Mouse (Mus musculus) midbrain, embryonic 15.5 days (tissue): ENCODE results near the gene Tmem95. TPM values are rescaled to one million over a fixed set of nuclear protein-coding genes. Genes with fewer than 3 reads are reported as not detected.

Experiments
- ATAC-seq: fragments of 200-750 bp; cut with Nextera tagmentation; replicated peaks from 2 replicates; pipeline ENCODE4 v1.8.0; 2017; ENCODE audit warnings: moderate TSS enrichment
- H3K27ac ChIP-seq: fragments of 300-500 bp; sonication (generic); 2 replicates; pipeline ENCODE4 v1.5.1; 2015; ENCODE audit warnings: mild to moderate bottlenecking, inconsistent platforms
- H3K27me3 ChIP-seq: fragments of 300-500 bp; sonication (generic); replicated peaks from 2 replicates; pipeline ENCODE4 v1.6.1; 2015; ENCODE audit warnings: inconsistent platforms
- H3K36me3 ChIP-seq: fragments of 300-500 bp; sonication (generic); replicated peaks from 2 replicates; pipeline ENCODE4 v1.6.1; 2015; ENCODE audit warnings: inconsistent platforms
- H3K4me1 ChIP-seq: fragments of 300-500 bp; sonication (generic); 2 replicates; pipeline ENCODE4 v1.6.1; 2015; ENCODE audit warnings: inconsistent platforms
- H3K4me2 ChIP-seq: fragments of 300-500 bp; sonication (generic); 2 replicates; pipeline ENCODE4 v1.6.1; 2015; ENCODE audit warnings: inconsistent platforms, mild to moderate bottlenecking, moderate library complexity
- H3K4me3 ChIP-seq: fragments of 300-500 bp; sonication (generic); 2 replicates; pipeline ENCODE4 v1.5.1; 2015; ENCODE audit warnings: mild to moderate bottlenecking, inconsistent platforms
- H3K9ac ChIP-seq: fragments of 300-500 bp; sonication (generic); 2 replicates; pipeline ENCODE4 v1.6.1; 2015; ENCODE audit warnings: mild to moderate bottlenecking, inconsistent platforms
- H3K9me3 ChIP-seq: fragments of 300-500 bp; sonication (generic); 2 replicates; pipeline ENCODE4 v1.6.1; 2016; ENCODE audit warnings: inconsistent platforms
- WGBS: fragments of 180-500 bp; shearing (Covaris S2); methylation state at CpG from one replicate; pipeline ENCODE4 v1.1.7; 2015; ENCODE audit warnings: mixed read lengths; 5-methylcytosine and 5-hydroxymethylcytosine counted together
- polyA plus RNA-seq: library from polyadenylated mRNA; unstranded; fragments of >200 nt; fragmentation: Nextera tagmentation; extraction: Ambion mirVana; gene quantifications from 2 replicates; pipeline ENCODE4 v1.2.1, GENCODE M21; 2015

The Tmem95 gene
- polyA plus RNA-seq, 1 experiment from 2014 or later: not detected

GRCm38 (mm10) chr11:69908645-69909044, 30.8 kb upstream of the Tmem95 start:
- H3K4me2 ChIP-seq: no peak overlapping the region
- peaks cover 7% of the 10 kb centered on the region for H3K4me1 ChIP-seq
- H3K27me3 ChIP-seq: no peaks in the 10 kb centered on the region
- H3K36me3 ChIP-seq: peaks cover 85% of the 10 kb centered on the region
- no peak for ATAC-seq
- no peak overlapping the region for H3K9ac ChIP-seq
- 96% methylated on average over 11 of the region's 11 CpGs for WGBS
- H3K4me3 ChIP-seq: no peak overlapping the region
- no peaks in the 10 kb centered on the region for H3K9me3 ChIP-seq
- H3K27ac ChIP-seq: no peak overlapping the region

GRCm38 (mm10) chr11:69904311-69904710, 26.5 kb upstream of the Tmem95 start:
- H3K36me3 ChIP-seq: peaks cover 51% of the 10 kb centered on the region
- H3K4me3 ChIP-seq: no peak overlapping the region
- no peak overlapping the region for H3K27ac ChIP-seq
- ATAC-seq: no peak
- H3K27me3 ChIP-seq: no peaks in the 10 kb centered on the region
- WGBS: 98% methylated on average over 9 of the region's 9 CpGs
- no peak overlapping the region for H3K4me2 ChIP-seq
- no peak overlapping the region for H3K9ac ChIP-seq
- peaks cover 22% of the 10 kb centered on the region for H3K4me1 ChIP-seq
- H3K9me3 ChIP-seq: no peaks in the 10 kb centered on the region

GRCm38 (mm10) chr11:69902972-69903371, 25.2 kb upstream of the Tmem95 start:
- Histone ChIP-seq H3K9ac (peak overlapping the region; percentile 84; the same call in 1 of the 2 replicates), H3K9me3 (no peaks in the 10 kb centered on the region), H3K4me2 (peak overlapping the region; percentile 86), H3K27me3 (no peaks in the 10 kb centered on the region), H3K4me1 (peaks cover 34% of the 10 kb centered on the region), H3K27ac (no peak overlapping the region), H3K4me3 (peak overlapping the region; percentile 92), H3K36me3 (peaks cover 37% of the 10 kb centered on the region)
- no peak for ATAC-seq
- 90% methylated on average over 13 of the region's 13 CpGs for WGBS

- peaks cover 27% of the 10 kb centered on the region for H3K36me3 ChIP-seq
- WGBS: under 1% methylated on average over 38 of the region's 39 CpGs
- peaks cover 34% of the 10 kb centered on the region for H3K4me1 ChIP-seq
- no peaks in the 10 kb centered on the region for H3K9me3 ChIP-seq
- H3K27ac ChIP-seq: peak overlapping the region; percentile 93
- H3K4me3 ChIP-seq: peak overlapping the region; percentile 92
- H3K27me3 ChIP-seq: no peaks in the 10 kb centered on the region
- no peak for ATAC-seq
- peak overlapping the region; percentile 84 for H3K9ac ChIP-seq
- peak overlapping the region; percentile 86 for H3K4me2 ChIP-seq
Measured at GRCm38 (mm10) chr11:69901993-69902392, 24.2 kb upstream of the Tmem95 start.

- Histone ChIP-seq H3K27ac (peak overlapping the region; percentile 93), H3K4me1 (peaks cover 34% of the 10 kb centered on the region), H3K4me3 (peak overlapping the region; percentile 92), H3K9ac (peak overlapping the region; percentile 84), H3K4me2 (peak overlapping the region; percentile 86), H3K36me3 (peaks cover 22% of the 10 kb centered on the region), H3K9me3 (no peaks in the 10 kb centered on the region), H3K27me3 (no peaks in the 10 kb centered on the region)
- peak; percentile 81 for ATAC-seq
- WGBS: under 1% methylated on average over 42 of the region's 42 CpGs
Measured at GRCm38 (mm10) chr11:69901406-69901846, 23.6 kb upstream of the Tmem95 start.

- Histone ChIP-seq H3K27me3 (no peaks in the 10 kb centered on the region), H3K9me3 (no peaks in the 10 kb centered on the region), H3K4me3 (peak within 1 kb of the TSS; percentile 92), H3K4me1 (peaks cover 34% of the 10 kb centered on the region), H3K4me2 (peak within 1 kb of the TSS; percentile 86), H3K9ac (peak within 1 kb of the TSS; percentile 84), H3K27ac (peak within 1 kb of the TSS; percentile 93), H3K36me3 (peaks cover 15% of the 10 kb centered on the region)
- WGBS: under 1% methylated on average over 38 of the region's 38 CpGs
- ATAC-seq: peak; percentile 96
Measured at GRCm38 (mm10) chr11:69900471-69901405, 22.9 kb upstream of the Tmem95 start, which contains the start of the genes 2810408A11Rik and Neurl4. Gene 2810408A11Rik (minus strand): TSS chr11:69900987. Gene Neurl4 (plus strand): TSS chr11:69901072.

GRCm38 (mm10) chr11:69899870-69900269, 22.1 kb upstream of the Tmem95 start:
- Histone ChIP-seq H3K27ac (peak overlapping the region; percentile 93), H3K27me3 (no peaks in the 10 kb centered on the region), H3K4me1 (peaks cover 34% of the 10 kb centered on the region), H3K9ac (peak overlapping the region; percentile 84), H3K4me3 (peak overlapping the region; percentile 92), H3K9me3 (no peaks in the 10 kb centered on the region), H3K36me3 (peaks cover 9% of the 10 kb centered on the region; the same call in 1 of the 2 replicates), H3K4me2 (peak overlapping the region; percentile 86)
- no peak for ATAC-seq
- 27% methylated on average over 4 of the region's 4 CpGs for WGBS

GRCm38 (mm10) chr11:69895291-69895690, 17.5 kb upstream of the Tmem95 start, which contains the start of gene Acap1:
Gene Acap1 (minus strand): TSS chr11:69895539.
- no peak within 1 kb of the TSS for H3K9ac ChIP-seq
- H3K9me3 ChIP-seq: no peaks in the 10 kb centered on the region
- WGBS: 73% methylated on average over 4 of the region's 4 CpGs
- H3K4me3 ChIP-seq: no peak within 1 kb of the TSS
- no peak for ATAC-seq
- H3K4me2 ChIP-seq: no peak within 1 kb of the TSS
- H3K36me3 ChIP-seq: no peaks in the 10 kb centered on the region
- no peaks in the 10 kb centered on the region for H3K27me3 ChIP-seq
- no peak within 1 kb of the TSS for H3K27ac ChIP-seq
- peaks cover 19% of the 10 kb centered on the region for H3K4me1 ChIP-seq

- Histone ChIP-seq H3K4me2 (no peak overlapping the region), H3K27me3 (no peaks in the 10 kb centered on the region), H3K36me3 (no peaks in the 10 kb centered on the region), H3K4me1 (peaks cover 16% of the 10 kb centered on the region), H3K9ac (no peak overlapping the region), H3K9me3 (no peaks in the 10 kb centered on the region), H3K27ac (no peak overlapping the region), H3K4me3 (no peak overlapping the region)
- 83% methylated on average over 5 of the region's 5 CpGs for WGBS
- ATAC-seq: no peak
Measured at GRCm38 (mm10) chr11:69894671-69895070, 16.9 kb upstream of the Tmem95 start.

- Histone ChIP-seq H3K36me3 (no peaks in the 10 kb centered on the region), H3K9ac (no peak overlapping the region), H3K27me3 (no peaks in the 10 kb centered on the region), H3K4me3 (no peak overlapping the region), H3K9me3 (no peaks in the 10 kb centered on the region), H3K27ac (no peak overlapping the region), H3K4me1 (no peaks in the 10 kb centered on the region), H3K4me2 (no peak overlapping the region)
- ATAC-seq: no peak
- 78% methylated on average over 4 of the region's 4 CpGs for WGBS
Measured at GRCm38 (mm10) chr11:69891482-69891881, 13.7 kb upstream of the Tmem95 start.

- no peak overlapping the region for H3K9ac ChIP-seq
- H3K27ac ChIP-seq: no peak overlapping the region
- H3K27me3 ChIP-seq: 0 out of 2 replicates have a peak, but pooled peaks cover 3% of the 10 kb centered on the region
- WGBS: 78% methylated on average over 8 of the region's 8 CpGs
- ATAC-seq: no peak
- H3K36me3 ChIP-seq: no peaks in the 10 kb centered on the region
- H3K9me3 ChIP-seq: no peaks in the 10 kb centered on the region
- H3K4me2 ChIP-seq: no peak overlapping the region
- H3K4me1 ChIP-seq: no peaks in the 10 kb centered on the region
- no peak overlapping the region for H3K4me3 ChIP-seq
Measured at GRCm38 (mm10) chr11:69886907-69887635, 9.3 kb upstream of the Tmem95 start.

GRCm38 (mm10) chr11:69884663-69885062, 6.8 kb upstream of the Tmem95 start:
- Histone ChIP-seq H3K4me2 (no peak overlapping the region), H3K4me1 (peaks cover 17% of the 10 kb centered on the region), H3K27me3 (peaks cover 17% of the 10 kb centered on the region), H3K27ac (no peak overlapping the region), H3K9ac (no peak overlapping the region), H3K9me3 (no peaks in the 10 kb centered on the region), H3K4me3 (no peak overlapping the region), H3K36me3 (no peaks in the 10 kb centered on the region)
- 88% methylated on average over 8 of the region's 8 CpGs for WGBS
- ATAC-seq: no peak
